Mouse (Mus musculus) heart, adult 2 months (tissue): ENCODE results near the gene Rnf227.

ENCODE experiments used
- CTCF ChIP-seq: fragments of 200-600 bp; IDR thresholded peaks from 2 replicates; pipeline ENCODE4 v1.8.1; 2022; ENCODE audit warnings: antibody characterized with exemption, mild to moderate bottlenecking, moderate library complexity
- POLR2A ChIP-seq: fragments of 200-500 bp; IDR thresholded peaks from 2 replicates; pipeline ENCODE4 v1.6.1; 2011; ENCODE audit warnings: mild to moderate bottlenecking, low read depth, low read length, control low read depth; ENCODE audit not compliant: insufficient read depth

GRCm38 (mm10) chr11:69326408-69327156, 13.7 kb upstream of the Rnf227 start:
- TF ChIP-seq CTCF (no peak), POLR2A (no peak)
